Mouse (Mus musculus) embryonic stem cell, embryonic (primary cell): ENCODE measurements at regions not wholly inside any gene's neighbourhood (a gene's known extent, or its start where the extent isn't known, plus 50 kb on each side); places are given as distances from the start of the nearest gene placed in this dataset.

ENCODE experiments used
- CTCF ChIA-PET, 4 experiments: fragments of 300-600 bp in 2 of 4; fragments of 350-600 bp in 2 of 4; sonication (Branson Sonifier 250); formaldehyde crosslinking; loops; one replicate each; lab custom pipeline; 2022; ENCODE audit warnings: inconsistent platforms in 2 of 4; lab: Charles Lee
- POLR2A ChIA-PET, 4 experiments: fragments of 300-600 bp in 2 of 4; fragments of 350-600 bp in 2 of 4; sonication (Branson Sonifier 250); formaldehyde crosslinking; loops; one replicate each; lab custom pipeline; 2022; ENCODE audit warnings: antibody characterized with exemption in 4 of 4, inconsistent platforms in 1 of 4; lab: Charles Lee

GRCm38 (mm10) chr1:138011581-138011980, 163.9 kb downstream of the Ptprc start:
- CTCF ChIA-PET, result no interaction called here
- POLR2A ChIA-PET, result interaction anchor here in 1 of 4 experiments (0.6 kb wide), 1 partner anchor 168 kb away, joined by 6 read pairs; no protein-coding TSS in a partner anchor

- POLR2A ChIA-PET, result no interaction called here
- CTCF ChIA-PET, result no interaction called here
These were observed 164.5 kb downstream of the Ptprc start for GRCm38 (mm10) chr1:138010910-138011477.

- POLR2A ChIA-PET, result no interaction called here
- CTCF ChIA-PET, result no interaction called here
These were observed 168.7 kb downstream of the Ptprc start for GRCm38 (mm10) chr1:138006811-138007210.

- CTCF ChIA-PET, result interaction anchor here in 1 of 4 experiments (0.6 kb wide), 1 partner anchor 9 kb away, joined by 3 read pairs; no protein-coding TSS in a partner anchor
These were observed 171.2 kb downstream of the Ptprc start for GRCm38 (mm10) chr1:138004319-138004718.

GRCm38 (mm10) chr1:137999268-137999900, 176.1 kb downstream of the Ptprc start:
- ChIA-PET CTCF (no interaction called here), POLR2A (no interaction called here)

More at GRCm38 (mm10) chr1:138004319-138004718, 171.2 kb downstream of the Ptprc start:
- POLR2A ChIA-PET, result no interaction called here

GRCm38 (mm10) chr1:137996041-137996440, 179.5 kb downstream of the Ptprc start:
- CTCF ChIA-PET, result no interaction called here
- POLR2A ChIA-PET, result no interaction called here

GRCm38 (mm10) chr1:137991936-137992335, 183.6 kb downstream of the Ptprc start:
- POLR2A ChIA-PET, result no interaction called here
- CTCF ChIA-PET, result no interaction called here

GRCm38 (mm10) chr1:137991412-137991811, 184.1 kb downstream of the Ptprc start:
- ChIA-PET POLR2A (no interaction called here), CTCF (no interaction called here)

- CTCF ChIA-PET, result no interaction called here
- POLR2A ChIA-PET, result no interaction called here
These were observed 202.1 kb downstream of the Ptprc start for GRCm38 (mm10) chr1:137973406-137973805.

- CTCF ChIA-PET, result no interaction called here
- POLR2A ChIA-PET, result no interaction called here
These were observed 202.7 kb downstream of the Ptprc start for GRCm38 (mm10) chr1:137972620-137973350.

GRCm38 (mm10) chr1:137966151-137966836, 209.2 kb downstream of the Ptprc start:
- ChIA-PET CTCF (no interaction called here), POLR2A (no interaction called here)

GRCm38 (mm10) chr1:137963656-137964055, 211.9 kb downstream of the Ptprc start:
- CTCF ChIA-PET, result no interaction called here
- POLR2A ChIA-PET, result no interaction called here

GRCm38 (mm10) chr1:137958040-137958439, 217.5 kb downstream of the Ptprc start:
- POLR2A ChIA-PET, result no interaction called here
- CTCF ChIA-PET, result no interaction called here

- ChIA-PET CTCF (no interaction called here), POLR2A (no interaction called here)
These were observed 219.5 kb downstream of the Ptprc start for GRCm38 (mm10) chr1:137955993-137956392.

- POLR2A ChIA-PET, result no interaction called here
- CTCF ChIA-PET, result no interaction called here
These were observed 220.4 kb downstream of the Ptprc start for GRCm38 (mm10) chr1:137955139-137955538.

- CTCF ChIA-PET, result no interaction called here
- POLR2A ChIA-PET, result no interaction called here
These were observed 222.1 kb downstream of the Ptprc start for GRCm38 (mm10) chr1:137953369-137953768.

GRCm38 (mm10) chr1:137952777-137953176, 222.7 kb downstream of the Ptprc start:
- POLR2A ChIA-PET, result no interaction called here
- CTCF ChIA-PET, result interaction anchor here in 1 of 4 experiments (0.6 kb wide), 1 partner anchor 299 kb away, joined by 4 read pairs; no protein-coding TSS in a partner anchor

GRCm38 (mm10) chr1:137947900-137948299, 227.6 kb downstream of the Ptprc start:
- ChIA-PET CTCF (no interaction called here), POLR2A (no interaction called here)

GRCm38 (mm10) chr1:137941776-137942522, 233.6 kb downstream of the Ptprc start:
- ChIA-PET CTCF (no interaction called here), POLR2A (no interaction called here)
